18 mouse cellular contexts compared by ENCODE assay signal in the genomic region with DNA sequence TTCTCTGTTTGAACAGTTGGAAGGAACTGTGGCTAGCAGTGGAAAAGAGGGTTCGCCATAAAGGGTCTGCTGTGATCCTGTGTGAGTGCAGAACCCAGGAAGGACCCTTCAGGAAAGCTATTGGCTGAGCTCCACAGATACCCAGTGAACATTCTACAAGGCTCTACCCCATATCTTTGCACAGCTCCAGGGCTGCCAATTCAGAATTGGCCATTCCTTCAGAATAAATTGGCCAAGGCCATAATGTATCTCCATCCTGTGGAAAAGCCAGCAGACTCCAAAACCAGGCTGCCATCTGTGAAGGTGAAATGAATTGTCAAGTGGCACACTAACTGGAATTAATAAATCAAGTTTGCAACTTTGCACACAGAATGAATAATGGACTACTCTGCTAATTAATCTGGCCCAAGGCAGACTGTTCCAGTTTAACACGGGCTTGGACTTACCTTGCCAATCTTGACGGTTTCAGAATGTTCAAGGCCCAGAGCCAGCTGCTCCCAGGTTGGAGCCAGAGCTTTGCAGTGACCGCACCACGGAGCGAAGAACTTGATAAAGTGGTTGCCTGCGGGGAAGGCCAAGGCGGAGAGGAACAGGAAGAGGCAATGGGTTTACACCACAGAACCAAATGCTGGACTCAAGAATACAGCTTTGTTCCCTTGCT. TPM values are rescaled to one million over a fixed set of nuclear protein-coding genes. Genes with fewer than 3 reads are reported as not detected.
DNase-seq lines count a peak whose midpoint lies in the region; ATAC-seq lines count a peak whose summit lies in the region.
"Had no signal": no experiment of that assay in that cellular context is flagged by ENCODE, and none has a peak within 500 bp of the region (broad histone marks: within the 10 kb centered on the region; RNA-seq: fewer than 3 reads in every experiment).

No protein-coding gene starts in this region.

- H3K27ac ChIP-seq in forebrain, embryonic 16.5 days (ENCODE audit: low read length) = no peak overlapping the region
- H3K27ac ChIP-seq in forebrain, embryonic 12.5 days = no peak overlapping the region
- no peak overlapping the region for H3K27ac ChIP-seq in kidney, embryonic 15.5 days
- H3K27ac ChIP-seq: hindbrain, embryonic 15.5 days; kidney, postnatal 0 days; neural tube, embryonic 13.5 days had no signal

- intact Hi-C loops in left cerebral cortex, postnatal 4 days (cut with DNase I) = no loop called here

- peak; percentile 72; the same call in 1 of the 2 replicates for ATAC-seq in forebrain, embryonic 16.5 days
- no peak for ATAC-seq in forebrain, embryonic 12.5 days (ENCODE audit: low FRiP score)
- no peak for ATAC-seq in kidney, embryonic 15.5 days (replicated peaks; ENCODE audit: low FRiP score)
- ATAC-seq: liver, postnatal 0 days had no signal

- peak; percentile 41 for DNase-seq in kidney, adult 18-20 months
- DNase-seq in brain, adult 2 months (ENCODE audit: low read depth, low spot score) = peak; percentile 29
- peak; percentile 49 for DNase-seq in gonadal fat pad, adult 2 months (ENCODE audit: low read depth)
- DNase-seq in thymus, postnatal 36 days = no peak
- no peak for DNase-seq in left cerebral cortex, postnatal 4 days
- DNase-seq: gastrocnemius, postnatal 14 days; liver; liver, postnatal 0 days; lung, postnatal 14 days; right cerebral cortex, postnatal 14 days; thymus, postnatal 14 days had no signal

- no peaks in the 10 kb centered on the region for H3K9me3 ChIP-seq in forebrain, embryonic 16.5 days (ENCODE audit: control insufficient read depth, low read length)
- H3K9me3 ChIP-seq in forebrain, embryonic 12.5 days = no peaks in the 10 kb centered on the region
- H3K9me3 ChIP-seq in kidney, embryonic 15.5 days (replicated peaks) = no peaks in the 10 kb centered on the region
- H3K9me3 ChIP-seq: hindbrain, embryonic 15.5 days; neural tube, embryonic 13.5 days had no signal

- 77% methylated on average over 8 of the region's 8 CpGs for WGBS in forebrain, embryonic 16.5 days
- 94% methylated on average over 8 of the region's 8 CpGs for WGBS in forebrain, embryonic 12.5 days
- 90% methylated on average over 8 of the region's 8 CpGs for WGBS in kidney, embryonic 15.5 days

- no peak overlapping the region for H3K4me3 ChIP-seq in forebrain, embryonic 16.5 days (replicated peaks; ENCODE audit: low read length)
- no peak overlapping the region for H3K4me3 ChIP-seq in forebrain, embryonic 12.5 days (replicated peaks)
- H3K4me3 ChIP-seq in kidney, embryonic 15.5 days (replicated peaks) = no peak overlapping the region
- H3K4me3 ChIP-seq: erythroblast, embryonic 14.5 days; hindbrain, embryonic 15.5 days; neural tube, embryonic 13.5 days had no signal

- peaks cover 4% of the 10 kb centered on the region; the same call in 1 of the 2 replicates for H3K36me3 ChIP-seq in forebrain, embryonic 16.5 days (ENCODE audit: control insufficient read depth, insufficient read depth)
- peaks cover 62% of the 10 kb centered on the region for H3K36me3 ChIP-seq in forebrain, embryonic 12.5 days (replicated peaks)
- peaks cover 92% of the 10 kb centered on the region for H3K36me3 ChIP-seq in kidney, embryonic 15.5 days

- no peaks in the 10 kb centered on the region for H3K4me1 ChIP-seq in forebrain, embryonic 16.5 days (replicated peaks; ENCODE audit: control insufficient read depth, insufficient read depth, low read length)
- no peaks in the 10 kb centered on the region for H3K4me1 ChIP-seq in forebrain, embryonic 12.5 days
- no peaks in the 10 kb centered on the region for H3K4me1 ChIP-seq in kidney, embryonic 15.5 days
- H3K4me1 ChIP-seq: hindbrain, embryonic 15.5 days; neural tube, embryonic 13.5 days had no signal

- H3K4me2 ChIP-seq in forebrain, embryonic 16.5 days (ENCODE audit: low read length) = no peak overlapping the region
- no peak overlapping the region for H3K4me2 ChIP-seq in forebrain, embryonic 12.5 days
- H3K4me2 ChIP-seq in kidney, embryonic 15.5 days = no peak overlapping the region
- H3K4me2 ChIP-seq: hindbrain, embryonic 15.5 days; neural tube, embryonic 13.5 days had no signal

- H3K27me3 ChIP-seq in forebrain, embryonic 16.5 days (replicated peaks; ENCODE audit: control insufficient read depth, insufficient read depth, low read length) = no peaks in the 10 kb centered on the region
- H3K27me3 ChIP-seq in forebrain, embryonic 12.5 days = no peaks in the 10 kb centered on the region
- H3K27me3 ChIP-seq in kidney, embryonic 15.5 days = no peaks in the 10 kb centered on the region
- H3K27me3 ChIP-seq: hindbrain, embryonic 15.5 days; neural tube, embryonic 13.5 days had no signal

- H3K9ac ChIP-seq in forebrain, embryonic 16.5 days (replicated peaks; ENCODE audit: low read depth, low read length) = no peak overlapping the region
- no peak overlapping the region for H3K9ac ChIP-seq in forebrain, embryonic 12.5 days
- H3K9ac ChIP-seq in kidney, embryonic 15.5 days = no peak overlapping the region
- H3K9ac ChIP-seq: hindbrain, embryonic 15.5 days; liver, postnatal 0 days; neural tube, embryonic 13.5 days had no signal

RNA-seq across cellular contexts. Expression of a gene that starts 18.8 kb away (rescaled TPM):
- 59.8 and 68.9 TPM in 2 replicates for polyA plus RNA-seq in forebrain, embryonic 16.5 days (2015; fragmentation: Nextera tagmentation; extraction: Ambion mirVana)
- polyA plus RNA-seq in forebrain, embryonic 12.5 days (2016; fragmentation: Nextera tagmentation; extraction: Ambion mirVana) = 95.5 and 99.0 TPM in 2 replicates
- polyA plus RNA-seq in kidney, embryonic 15.5 days (2015; fragmentation: Nextera tagmentation; extraction: Ambion mirVana) = 264 and 277 TPM in 2 replicates
- polyA plus RNA-seq in gonadal fat pad, adult 2 months (2012; rRNA removed) = 119 and 162 TPM in 2 replicates
- total RNA-seq in left cerebral cortex, postnatal 4 days (2021) = 10 to 100 TPM; 45.6 to 45.8 TPM

Comparison
In these comparisons a context has a peak if more than half of its experiments do, and no peak if none do; other contexts are left out.
1. DNase-seq: peak in kidney, adult 18-20 months (single experiment), brain, adult 2 months (single experiment) and gonadal fat pad, adult 2 months (single experiment); none in thymus, postnatal 36 days (0 of 2) and left cerebral cortex, postnatal 4 days (single experiment).